Mouse (Mus musculus) erythroid progenitor cell, adult 5-6 weeks (primary cell): ENCODE measurements at regions not wholly inside any gene's neighbourhood (a gene's known extent, or its start where the extent isn't known, plus 50 kb on each side); places are given as distances from the start of the nearest gene placed in this dataset.
"Not testable (repeated sequence)": the region's sequence is repeated elsewhere in the genome, so short reads cannot be mapped to it uniquely, and the experiment has no call there.

Source experiments
- ATAC-seq: replicated peaks from 2 replicates; pipeline ENCODE4 v1.8.0; 2016; ENCODE audit warnings: moderate number of reproducible peaks, mild to moderate bottlenecking, moderate TSS enrichment, inconsistent platforms; ENCODE audit not compliant: poor library complexity, low FRiP score, severe bottlenecking

- ATAC-seq: not testable (repeated sequence)
Observed at GRCm38 (mm10) chr16:21102033-21102432, 51.8 kb downstream of the Teddm3 start.

- ATAC-seq: not testable (repeated sequence)
Observed at GRCm38 (mm10) chr16:21100126-21100525, 53.7 kb downstream of the Teddm3 start.

GRCm38 (mm10) chr16:21074779-21075148, 79.0 kb downstream of the Teddm3 start:
- ATAC-seq: no peak

- ATAC-seq: not testable (repeated sequence)
Observed at GRCm38 (mm10) chr16:21074082-21074778, 79.6 kb downstream of the Teddm3 start.

- ATAC-seq: no peak
Observed at GRCm38 (mm10) chr16:21060211-21060610, 93.6 kb downstream of the Teddm3 start.

- no peak for ATAC-seq
Observed at GRCm38 (mm10) chr16:21054772-21055171, 99.0 kb downstream of the Teddm3 start.

GRCm38 (mm10) chr16:21022087-21022486, 131.7 kb downstream of the Teddm3 start:
- not testable (repeated sequence) for ATAC-seq

- no peak for ATAC-seq
Observed at GRCm38 (mm10) chr16:21004871-21005270, 148.9 kb downstream of the Teddm3 start.

GRCm38 (mm10) chr16:21001126-21001525, 152.7 kb downstream of the Teddm3 start:
- no peak for ATAC-seq

GRCm38 (mm10) chr16:20990524-20990923, 163.3 kb downstream of the Teddm3 start:
- ATAC-seq: no peak

GRCm38 (mm10) chr16:20975406-20975805, 178.4 kb downstream of the Teddm3 start:
- ATAC-seq: no peak

GRCm38 (mm10) chr16:20972442-20972841, 181.4 kb downstream of the Teddm3 start:
- ATAC-seq: no peak

GRCm38 (mm10) chr16:20958905-20959304, 194.9 kb downstream of the Teddm3 start:
- no peak for ATAC-seq

- no peak for ATAC-seq
Observed at GRCm38 (mm10) chr16:20936722-20937121, 202.4 kb upstream of the Thpo start.

GRCm38 (mm10) chr16:20934846-20935245, 200.5 kb upstream of the Thpo start:
- not testable (repeated sequence) for ATAC-seq

- not testable (repeated sequence) for ATAC-seq
Observed at GRCm38 (mm10) chr16:20930003-20930402, 195.7 kb upstream of the Thpo start.

- not testable (repeated sequence) for ATAC-seq
Observed at GRCm38 (mm10) chr16:20925776-20926175, 191.5 kb upstream of the Thpo start.

GRCm38 (mm10) chr16:20910864-20911263, 176.6 kb upstream of the Thpo start:
- ATAC-seq: not testable (repeated sequence)

- not testable (repeated sequence) for ATAC-seq
Observed at GRCm38 (mm10) chr16:20908467-20909351, 174.4 kb upstream of the Thpo start.

- ATAC-seq: no peak
Observed at GRCm38 (mm10) chr16:20895734-20896133, 161.4 kb upstream of the Thpo start.

- ATAC-seq: no peak
Observed at GRCm38 (mm10) chr16:20871726-20872125, 137.4 kb upstream of the Thpo start.
